Mouse (Mus musculus): ENCODE results near the gene Arl3. TPM values are rescaled to one million over a fixed set of nuclear protein-coding genes. Genes with fewer than 3 reads are reported as not detected.
A peak's percentile ranks its signal among the peaks of the same experiment; 100 is the strongest.

Arl3 gene
- total and polyA plus RNA-seq, 3 experiments, result 24.1 to 46.5 (median 45.3) TPM

DNA sequence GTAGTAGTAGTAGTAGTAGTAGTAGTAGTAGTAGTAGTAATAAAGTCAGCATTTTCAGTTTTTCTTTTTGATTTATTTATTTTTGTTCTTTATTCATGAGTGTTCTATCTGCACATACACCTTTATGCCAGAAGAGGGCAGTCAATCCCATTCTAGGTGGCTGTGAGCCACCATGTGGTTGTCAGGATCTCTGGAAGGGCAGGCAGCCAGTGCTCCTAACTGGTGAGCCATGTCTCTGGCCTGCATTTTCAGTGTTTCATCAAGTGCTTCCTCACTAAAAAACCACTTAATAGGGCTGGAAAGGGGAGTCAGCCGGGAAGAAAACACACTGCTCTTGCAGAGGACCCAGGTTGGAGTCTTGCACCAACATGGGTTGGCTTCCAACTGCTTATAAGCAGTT is 10.9 kb downstream of the Arl3 start:
- H3K9me3 ChIP-seq (replicated peaks; ENCODE audit: low read length), result no peaks in the 10 kb centered on the region

DNA sequence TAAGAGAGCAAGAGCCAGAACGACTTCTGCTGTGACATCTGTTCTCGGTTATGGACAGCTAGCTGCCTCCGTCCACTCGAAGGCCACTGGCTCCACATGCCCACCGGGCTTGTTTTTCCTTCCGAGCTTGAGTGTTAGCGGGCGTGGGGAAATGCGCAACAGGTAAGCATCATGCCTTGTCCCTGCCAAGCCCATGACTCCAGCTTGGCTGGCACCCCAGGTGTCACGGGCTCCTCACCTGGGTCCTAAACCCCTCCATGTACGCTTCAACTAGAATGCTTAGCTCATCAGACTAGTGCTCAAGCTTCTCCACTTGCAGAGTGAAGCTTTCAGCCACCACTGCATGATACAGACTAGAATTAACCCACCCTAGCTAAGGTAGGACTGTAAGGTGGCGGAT is 14.4 kb downstream of the Arl3 start:
- DNase-seq (ENCODE audit: extremely low read depth), result no peak
- dilution Hi-C loops (cut with MboI; ENCODE audit: extremely low pct_ligation_motif_present, extremely low pct_unique_long_range_greater_than_20kb, low sequenced_read_pairs) (no loop called here), in situ Hi-C loops (cut with MboI; ENCODE audit: low pct_ligation_motif_present, low pct_unique_long_range_greater_than_20kb, low sequenced_read_pairs) (no loop called here)
- peaks cover 5 to 16% of the 10 kb centered on the region in 2 experiments for H3K4me1 ChIP-seq (ENCODE audit: control insufficient read depth in 1 of 2, insufficient read depth in 2 of 2)
- H3K36me3 ChIP-seq (replicated peaks in 1 of 2; ENCODE audit: control insufficient read depth in 1 of 2, insufficient read depth in 1 of 2, low read length in 1 of 2), result peaks cover 3 to 25% of the 10 kb centered on the region in 2 experiments
- no peak for TF ChIP-seq POLR2A (IDR thresholded peaks at IDR 0.05; ENCODE audit: low read depth, low read length)
- TF ChIP-seq USF1 (IDR thresholded peaks at IDR 0.05; ENCODE audit: low read depth, low read length), result no peak
- TF ChIP-seq UBTF (IDR thresholded peaks at IDR 0.05; ENCODE audit: low read depth, low read length), result no peak
- TF ChIP-seq MXI1 (IDR thresholded peaks at IDR 0.05; ENCODE audit: low read depth, low read length), result no peak
- TF ChIP-seq MAX (IDR thresholded peaks at IDR 0.05; ENCODE audit: low read length), result no peak
- no peak overlapping the region for H3K4me3 ChIP-seq (replicated peaks in 1 of 3; ENCODE audit: low read depth in 2 of 3, low read length in 2 of 3, poor library complexity in 1 of 3)
- no peak overlapping the region for H3K27ac ChIP-seq (ENCODE audit: insufficient read depth, low read depth)
- no peaks in the 10 kb centered on the region for H3K79me2 ChIP-seq (replicated peaks; ENCODE audit: control insufficient read depth, extremely low read depth, insufficient read depth, poor library complexity, severe bottlenecking)
- H3K27me3 ChIP-seq (replicated peaks), result no peaks in the 10 kb centered on the region
- H3K9ac ChIP-seq (ENCODE audit: insufficient read depth, low read depth), result no peak overlapping the region
- H3K4me2 ChIP-seq (ENCODE audit: insufficient read depth, low read depth, poor library complexity, severe bottlenecking), result no peak overlapping the region
- H3K9me3 ChIP-seq (replicated peaks; ENCODE audit: low read length), result no peaks in the 10 kb centered on the region

More for the DNA sequence above, 10.9 kb downstream of the Arl3 start:
- TF ChIP-seq CTCF (conservative IDR thresholded peaks at IDR 0.05 in 1 of 2, IDR thresholded peaks at IDR 0.05 in 1 of 2; ENCODE audit: low read depth in 2 of 2, low read length in 2 of 2) (peak; percentile 30 to 95), EP300 (IDR thresholded peaks at IDR 0.05; ENCODE audit: low read length) (no peak), SMC3 (IDR thresholded peaks at IDR 0.05; ENCODE audit: low read depth, low read length) (peak; percentile 69), USF2 (conservative IDR thresholded peaks at IDR 0.05; ENCODE audit: low read depth, low read length) (no peak), PAX5 (IDR thresholded peaks at IDR 0.05; ENCODE audit: low read length) (no peak), MAX (IDR thresholded peaks at IDR 0.05; ENCODE audit: low read length) (peak; percentile 81), ZMIZ1 (IDR thresholded peaks at IDR 0.05; ENCODE audit: low read depth, low read length) (no peak), MYC (IDR thresholded peaks at IDR 0.05; ENCODE audit: low read depth, low read length) (peak; percentile 99), KAT2A (IDR thresholded peaks at IDR 0.05; ENCODE audit: insufficient replicate concordance, low read length) (no peak), MXI1 (IDR thresholded peaks at IDR 0.05; ENCODE audit: low read depth, low read length) (peak; percentile 71; the same call in 1 of the 2 replicates), POLR2A (IDR thresholded peaks at IDR 0.05; ENCODE audit: low read depth, low read length) (0 out of 2 replicates have a peak, but pooled peaks have one; percentile 20), IRF4 (IDR thresholded peaks at IDR 0.05; ENCODE audit: low read depth, low read length) (peak; percentile 19; the same call in 1 of the 2 replicates), RAD21 (IDR thresholded peaks at IDR 0.05; ENCODE audit: low read depth, low read length) (peak; percentile 55)
- in situ Hi-C loops (cut with MboI; ENCODE audit: low pct_ligation_motif_present, low pct_unique_long_range_greater_than_20kb, low sequenced_read_pairs) (no loop called here), dilution Hi-C loops (cut with MboI; ENCODE audit: extremely low pct_ligation_motif_present, extremely low pct_unique_long_range_greater_than_20kb, low sequenced_read_pairs) (no loop called here)
- Histone ChIP-seq H3K27ac (ENCODE audit: insufficient read depth, low read depth) (no peak overlapping the region), H3K4me1 (ENCODE audit: control insufficient read depth in 1 of 2, insufficient read depth in 2 of 2) (peaks cover 8 to 31% of the 10 kb centered on the region in 2 experiments), H3K79me2 (replicated peaks; ENCODE audit: control insufficient read depth, extremely low read depth, insufficient read depth, poor library complexity, severe bottlenecking) (no peaks in the 10 kb centered on the region), H3K4me2 (ENCODE audit: insufficient read depth, low read depth, poor library complexity, severe bottlenecking) (no peak overlapping the region), H3K27me3 (replicated peaks) (no peaks in the 10 kb centered on the region), H3K36me3 (replicated peaks in 1 of 2; ENCODE audit: control insufficient read depth in 1 of 2, insufficient read depth in 1 of 2, low read length in 1 of 2) (peaks cover under 1 to 9% of the 10 kb centered on the region in 2 experiments), H3K9ac (ENCODE audit: insufficient read depth, low read depth) (no peak overlapping the region), H3K4me3 (replicated peaks in 1 of 3; ENCODE audit: low read depth in 2 of 3, low read length in 2 of 3, poor library complexity in 1 of 3) (no peak overlapping the region)
- peak; percentile 74 for DNase-seq (ENCODE audit: extremely low read depth)

All from CH12.LX (cell line).